Mouse (Mus musculus): Measurements from ENCODE around the gene Arhgap18.

- TF ChIP-seq POLR2A (IDR thresholded peaks at IDR 0.05; ENCODE audit: extremely low read depth, insufficient read depth, low read length) (no peak), CTCF (IDR thresholded peaks at IDR 0.05; ENCODE audit: extremely low read depth, insufficient read depth, low read length) (no peak)
Measured at GRCm38 (mm10) chr10:26774266-26774665, 21.0 kb downstream of the Arhgap18 start.

All from cortical plate, adult 2 months (tissue).